Mouse (Mus musculus) lung, embryonic 15.5 days (tissue): Measurements from ENCODE around the gene Fryl. TPM values are rescaled to one million over a fixed set of nuclear protein-coding genes. Genes with fewer than 3 reads are reported as not detected.
A peak's percentile ranks its signal among the peaks of the same experiment; 100 is the strongest.

Source experiments
- ATAC-seq: fragments of 200-750 bp; cut with Nextera tagmentation; 2 replicates; pipeline ENCODE4 v1.8.0; 2017; ENCODE audit warnings: moderate number of reproducible peaks, borderline replicate concordance; ENCODE audit not compliant: low FRiP score, low TSS enrichment; ENCODE audit errors: extremely low read depth
- H3K27ac ChIP-seq: fragments of 300-500 bp; sonication (generic); 2 replicates; pipeline ENCODE4 v1.5.1; 2015; ENCODE audit warnings: moderate library complexity, mild to moderate bottlenecking, inconsistent platforms
- H3K27me3 ChIP-seq: fragments of 300-500 bp; sonication (generic); 2 replicates; pipeline ENCODE4 v1.6.1; 2015; ENCODE audit warnings: inconsistent platforms
- H3K36me3 ChIP-seq: fragments of 300-500 bp; sonication (generic); 2 replicates; pipeline ENCODE4 v1.6.1; 2015; ENCODE audit warnings: inconsistent platforms
- H3K4me1 ChIP-seq: fragments of 300-500 bp; sonication (generic); 2 replicates; pipeline ENCODE4 v1.6.1; 2015; ENCODE audit warnings: inconsistent platforms
- H3K4me2 ChIP-seq: fragments of 300-500 bp; sonication (generic); 2 replicates; pipeline ENCODE4 v1.6.1; 2015; ENCODE audit warnings: inconsistent platforms, mild to moderate bottlenecking, moderate library complexity
- H3K4me3 ChIP-seq: fragments of 300-500 bp; sonication (generic); 2 replicates; pipeline ENCODE4 v1.5.1; 2015; ENCODE audit warnings: mild to moderate bottlenecking, inconsistent platforms
- H3K9ac ChIP-seq: fragments of 300-500 bp; sonication (generic); 2 replicates; pipeline ENCODE4 v1.6.1; 2015; ENCODE audit warnings: inconsistent platforms
- H3K9me3 ChIP-seq: fragments of 300-500 bp; sonication (generic); 2 replicates; pipeline ENCODE4 v1.6.1; 2016; ENCODE audit warnings: inconsistent platforms
- WGBS: fragments of 180-500 bp; shearing (Covaris S2); methylation state at CpG from one replicate; pipeline ENCODE4 v1.1.7; 2015; 5-methylcytosine and 5-hydroxymethylcytosine counted together
- polyA plus RNA-seq: library from polyadenylated mRNA; unstranded; fragments of >200 nt; fragmentation: Nextera tagmentation; extraction: Ambion mirVana; gene quantifications from 2 replicates; pipeline ENCODE4 v1.2.1, GENCODE M21; 2015

Gene Fryl
- polyA plus RNA-seq, 1 experiment from 2014 or later, result 24.5 TPM

- no peaks in the 10 kb centered on the region for H3K27me3 ChIP-seq
- H3K9me3 ChIP-seq, result no peaks in the 10 kb centered on the region
- WGBS, result 83% methylated on average over 13 of the region's 13 CpGs
- H3K4me3 ChIP-seq, result no peak overlapping the region
- H3K4me2 ChIP-seq, result no peak overlapping the region
- H3K27ac ChIP-seq, result no peak overlapping the region
- H3K4me1 ChIP-seq, result no peaks in the 10 kb centered on the region
- H3K9ac ChIP-seq, result no peak overlapping the region
- H3K36me3 ChIP-seq, result peaks cover 11% of the 10 kb centered on the region
- no peak for ATAC-seq
These were observed 136.3 kb downstream of the Fryl start for GRCm38 (mm10) chr5:73119969-73120725.

GRCm38 (mm10) chr5:73119524-73119923 lies 136.9 kb downstream of the Fryl start:
- no peaks in the 10 kb centered on the region for H3K9me3 ChIP-seq
- no peak overlapping the region for H3K4me3 ChIP-seq
- peaks cover 11% of the 10 kb centered on the region for H3K36me3 ChIP-seq
- H3K27ac ChIP-seq, result no peak overlapping the region
- ATAC-seq, result no peak
- H3K27me3 ChIP-seq, result no peaks in the 10 kb centered on the region
- 80% methylated on average over 5 of the region's 5 CpGs for WGBS
- H3K9ac ChIP-seq, result no peak overlapping the region
- H3K4me1 ChIP-seq, result no peaks in the 10 kb centered on the region
- H3K4me2 ChIP-seq, result no peak overlapping the region

GRCm38 (mm10) chr5:73118786-73119185 lies 137.6 kb downstream of the Fryl start:
- no peak overlapping the region for H3K4me3 ChIP-seq

GRCm38 (mm10) chr5:73114878-73115277 lies 141.5 kb downstream of the Fryl start:
- WGBS, result 89% methylated on average over 4 of the region's 4 CpGs
- Histone ChIP-seq H3K9ac (no peak overlapping the region), H3K36me3 (peaks cover 3% of the 10 kb centered on the region; the same call in 1 of the 2 replicates)

More at GRCm38 (mm10) chr5:73118786-73119185, 137.6 kb downstream of the Fryl start:
- Histone ChIP-seq H3K9me3 (no peaks in the 10 kb centered on the region), H3K9ac (no peak overlapping the region), H3K36me3 (peaks cover 11% of the 10 kb centered on the region), H3K27ac (no peak overlapping the region), H3K27me3 (no peaks in the 10 kb centered on the region), H3K4me1 (no peaks in the 10 kb centered on the region), H3K4me2 (no peak overlapping the region)
- 83% methylated on average over 14 of the region's 14 CpGs for WGBS
- ATAC-seq, result no peak

GRCm38 (mm10) chr5:73112331-73112730 lies 144.1 kb downstream of the Fryl start:
- H3K4me2 ChIP-seq, result no peak overlapping the region
- no peak overlapping the region for H3K9ac ChIP-seq
- WGBS, result 83% methylated on average over 13 of the region's 13 CpGs
- peaks cover 17% of the 10 kb centered on the region for H3K36me3 ChIP-seq
- H3K9me3 ChIP-seq, result no peaks in the 10 kb centered on the region
- no peaks in the 10 kb centered on the region for H3K4me1 ChIP-seq
- no peaks in the 10 kb centered on the region for H3K27me3 ChIP-seq
- H3K27ac ChIP-seq, result no peak overlapping the region
- H3K4me3 ChIP-seq, result no peak overlapping the region
- ATAC-seq, result no peak

More at GRCm38 (mm10) chr5:73114878-73115277, 141.5 kb downstream of the Fryl start:
- Histone ChIP-seq H3K9me3 (no peaks in the 10 kb centered on the region), H3K4me3 (no peak overlapping the region), H3K27me3 (no peaks in the 10 kb centered on the region), H3K27ac (no peak overlapping the region), H3K4me1 (no peaks in the 10 kb centered on the region), H3K4me2 (no peak overlapping the region)
- ATAC-seq, result no peak

- H3K9ac ChIP-seq, result no peak overlapping the region
- no peak overlapping the region for H3K27ac ChIP-seq
- no peaks in the 10 kb centered on the region for H3K27me3 ChIP-seq
- H3K4me3 ChIP-seq, result no peak overlapping the region
- WGBS, result 66% methylated on average over 7 of the region's 7 CpGs
- ATAC-seq, result no peak
- peaks cover 40% of the 10 kb centered on the region for H3K36me3 ChIP-seq
- no peaks in the 10 kb centered on the region for H3K4me1 ChIP-seq
- no peaks in the 10 kb centered on the region for H3K9me3 ChIP-seq
- no peak overlapping the region for H3K4me2 ChIP-seq
These were observed 152.8 kb downstream of the Fryl start for GRCm38 (mm10) chr5:73103657-73104056.

- no peak overlapping the region for H3K4me3 ChIP-seq
- no peak for ATAC-seq
- H3K36me3 ChIP-seq, result peaks cover 38% of the 10 kb centered on the region
- whole genome bisulfite sequencing, result 90% methylated on average over 10 of the region's 10 CpGs
- no peaks in the 10 kb centered on the region for H3K27me3 ChIP-seq
- H3K4me2 ChIP-seq, result no peak overlapping the region
- no peak overlapping the region for H3K27ac ChIP-seq
- no peaks in the 10 kb centered on the region for H3K4me1 ChIP-seq
- H3K9me3 ChIP-seq, result no peaks in the 10 kb centered on the region
- H3K9ac ChIP-seq, result no peak overlapping the region
These were observed 154.0 kb downstream of the Fryl start for GRCm38 (mm10) chr5:73102342-73102989.

- H3K9ac ChIP-seq, result no peak overlapping the region
- H3K36me3 ChIP-seq, result peaks cover 36% of the 10 kb centered on the region
- H3K4me1 ChIP-seq, result no peaks in the 10 kb centered on the region
- H3K27me3 ChIP-seq, result no peaks in the 10 kb centered on the region
- no peak overlapping the region for H3K4me2 ChIP-seq
- no peak overlapping the region for H3K4me3 ChIP-seq
- no peak overlapping the region for H3K27ac ChIP-seq
- ATAC-seq, result no peak
- WGBS, result 48% methylated on average over 8 of the region's 8 CpGs
- no peaks in the 10 kb centered on the region for H3K9me3 ChIP-seq
These were observed 164.2 kb downstream of the Fryl start for GRCm38 (mm10) chr5:73092236-73092635.

- no peak for ATAC-seq
- no peak overlapping the region for H3K4me3 ChIP-seq
- H3K9ac ChIP-seq, result no peak overlapping the region
- H3K27me3 ChIP-seq, result no peaks in the 10 kb centered on the region
- peaks cover 37% of the 10 kb centered on the region for H3K36me3 ChIP-seq
- H3K4me1 ChIP-seq, result no peaks in the 10 kb centered on the region
- no peaks in the 10 kb centered on the region for H3K9me3 ChIP-seq
- no peak overlapping the region for H3K4me2 ChIP-seq
- 92% methylated on average over 17 of the region's 17 CpGs for WGBS
- no peak overlapping the region for H3K27ac ChIP-seq
These were observed 167.3 kb downstream of the Fryl start for GRCm38 (mm10) chr5:73089158-73089557.

- peaks cover 35% of the 10 kb centered on the region for H3K36me3 ChIP-seq
- no peak overlapping the region for H3K27ac ChIP-seq
- ATAC-seq, result no peak
- no peaks in the 10 kb centered on the region for H3K4me1 ChIP-seq
- H3K9ac ChIP-seq, result no peak overlapping the region
- 79% methylated on average over 5 of the region's 5 CpGs for WGBS
- no peak overlapping the region for H3K4me2 ChIP-seq
- no peak overlapping the region for H3K4me3 ChIP-seq
- H3K9me3 ChIP-seq, result no peaks in the 10 kb centered on the region
- H3K27me3 ChIP-seq, result no peaks in the 10 kb centered on the region
These were observed 174.9 kb downstream of the Fryl start for GRCm38 (mm10) chr5:73081496-73081895.

- ATAC-seq, result no peak
- H3K4me1 ChIP-seq, result no peaks in the 10 kb centered on the region
- H3K9ac ChIP-seq, result no peak overlapping the region
- no peak overlapping the region for H3K27ac ChIP-seq
- peaks cover 41% of the 10 kb centered on the region for H3K36me3 ChIP-seq
- no peak overlapping the region for H3K4me3 ChIP-seq
- H3K27me3 ChIP-seq, result no peaks in the 10 kb centered on the region
- 75% methylated on average over 5 of the region's 5 CpGs for WGBS
- H3K4me2 ChIP-seq, result no peak overlapping the region
- H3K9me3 ChIP-seq, result no peaks in the 10 kb centered on the region
These were observed 176.6 kb downstream of the Fryl start for GRCm38 (mm10) chr5:73079801-73080200.

GRCm38 (mm10) chr5:73071319-73071718 lies 185.1 kb downstream of the Fryl start:
- Histone ChIP-seq H3K27ac (no peak overlapping the region), H3K36me3 (peaks cover 54% of the 10 kb centered on the region), H3K27me3 (no peaks in the 10 kb centered on the region), H3K4me1 (no peaks in the 10 kb centered on the region), H3K9me3 (no peaks in the 10 kb centered on the region), H3K9ac (no peak overlapping the region), H3K4me3 (no peak overlapping the region), H3K4me2 (no peak overlapping the region)
- WGBS, result 35% methylated on average over 15 of the region's 15 CpGs
- ATAC-seq, result peak; percentile 52; the same call in 1 of the 2 replicates
